ENCODE assay signal across 19 mouse cellular contexts in the genomic region with DNA sequence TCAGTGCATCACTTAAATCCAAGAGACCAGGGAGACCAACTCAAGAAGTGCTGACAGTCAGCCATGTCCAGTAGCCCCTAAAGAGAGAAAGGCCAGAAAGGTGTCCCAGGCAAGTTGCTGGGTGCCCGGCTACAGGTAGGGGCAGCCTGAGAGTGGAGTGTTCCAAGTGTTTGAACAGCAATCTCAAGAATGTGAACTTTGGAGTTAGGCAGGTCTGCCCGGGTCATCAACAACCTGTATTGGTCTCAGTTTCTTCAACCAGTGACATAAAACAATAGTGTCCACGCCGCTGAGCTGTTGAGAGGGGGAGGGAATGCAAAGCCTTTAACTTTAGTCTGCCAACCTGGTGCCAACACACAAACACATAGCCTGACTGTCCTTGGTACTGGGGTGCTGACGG. TPM values are rescaled to one million over a fixed set of nuclear protein-coding genes. Genes with fewer than 3 reads are reported as not detected.
DNase-seq lines count a peak whose midpoint lies in the region; ATAC-seq and TF ChIP-seq lines count a peak whose summit lies in the region.
"Had no signal": no experiment of that assay in that cellular context is flagged by ENCODE, and none has a peak within 500 bp of the region (broad histone marks: within the 10 kb centered on the region; RNA-seq: fewer than 3 reads in every experiment).

No protein-coding gene starts in this region.

- H3K27ac ChIP-seq in embryonic facial prominence, embryonic 10.5 days (replicated peaks) = 0 out of 2 replicates have a peak overlapping the region, but pooled peaks have one; percentile 21
- H3K27ac ChIP-seq in intestine, postnatal 0 days (ENCODE audit: low read depth, low read length) = no peak overlapping the region
- H3K27ac ChIP-seq in heart, embryonic 12.5 days (ENCODE audit: poor library complexity, severe bottlenecking) = no peak overlapping the region
- H3K27ac ChIP-seq: forebrain, embryonic 15.5 days; heart, embryonic 15.5 days; hindbrain, embryonic 10.5 days; macrophage had no signal

- H3K36me3 ChIP-seq in embryonic facial prominence, embryonic 10.5 days (replicated peaks) = no peaks in the 10 kb centered on the region
- no peaks in the 10 kb centered on the region for H3K36me3 ChIP-seq in intestine, postnatal 0 days (ENCODE audit: control insufficient read depth, insufficient read depth)
- H3K36me3 ChIP-seq in heart, embryonic 12.5 days = no peaks in the 10 kb centered on the region
- H3K36me3 ChIP-seq: forebrain, embryonic 15.5 days; heart, embryonic 15.5 days; hindbrain, embryonic 10.5 days had no signal

- H3K9ac ChIP-seq in intestine, postnatal 0 days (ENCODE audit: low read depth, low read length) = no peak overlapping the region
- H3K9ac ChIP-seq in heart, embryonic 12.5 days = no peak overlapping the region
- H3K9ac ChIP-seq: forebrain, embryonic 15.5 days; heart, embryonic 15.5 days had no signal

- H3K4me2 ChIP-seq in intestine, postnatal 0 days (replicated peaks; ENCODE audit: low read depth) = 0 out of 2 replicates have a peak overlapping the region, but pooled peaks have one; percentile 9
- no peak overlapping the region for H3K4me2 ChIP-seq in heart, embryonic 12.5 days
- H3K4me2 ChIP-seq: forebrain, embryonic 15.5 days; heart, embryonic 15.5 days; liver, embryonic 11.5 days had no signal

- peak; percentile 35 for DNase-seq in kidney, adult 18-20 months
- DNase-seq in kidney, postnatal 10 days = no peak
- no peak for DNase-seq in embryonic facial prominence, embryonic 10.5 days (ENCODE audit: low spot score)
- DNase-seq in lung, postnatal 25 days (ENCODE audit: low spot score) = peak; percentile 59
- DNase-seq in right cerebral cortex, postnatal 10 days (ENCODE audit: low spot score in 2 of 2) = no peak
- no peak for DNase-seq in embryo, embryonic 11 days
- DNase-seq: adrenal gland, postnatal 10 days; cerebellum, adult 8-10 months; layer of hippocampus, postnatal 36 days; midbrain, embryonic 14.5 days; right cerebral cortex, adult 18-20 months; thymus, postnatal 14 days had no signal

- H3K9me3 ChIP-seq in embryonic facial prominence, embryonic 10.5 days = no peaks in the 10 kb centered on the region
- H3K9me3 ChIP-seq in intestine, postnatal 0 days (ENCODE audit: control insufficient read depth) = no peaks in the 10 kb centered on the region
- H3K9me3 ChIP-seq in heart, embryonic 12.5 days (replicated peaks) = no peaks in the 10 kb centered on the region
- H3K9me3 ChIP-seq: forebrain, embryonic 15.5 days; heart, embryonic 15.5 days; hindbrain, embryonic 10.5 days had no signal

- peak; percentile 14; the same call in 1 of the 2 replicates for TF ChIP-seq CTCF in intestine, postnatal 0 days (IDR thresholded peaks at IDR 0.05; ENCODE audit: low read depth)

- H3K4me3 ChIP-seq in embryonic facial prominence, embryonic 10.5 days = no peak overlapping the region
- H3K4me3 ChIP-seq in intestine, postnatal 0 days (ENCODE audit: low read depth, low read length) = no peak overlapping the region
- H3K4me3 ChIP-seq in heart, embryonic 12.5 days = no peak overlapping the region
- H3K4me3 ChIP-seq: forebrain, embryonic 15.5 days; heart, embryonic 15.5 days; hindbrain, embryonic 10.5 days had no signal

- peak; percentile 49; the same call in 1 of the 2 replicates for ATAC-seq in intestine, postnatal 0 days
- ATAC-seq in heart, embryonic 12.5 days (ENCODE audit: insufficient number of reproducible peaks, low FRiP score) = no peak
- ATAC-seq: forebrain, embryonic 15.5 days had no signal

- 90% methylated on average over 5 of the region's 5 CpGs for WGBS in embryonic facial prominence, embryonic 10.5 days
- WGBS in intestine, postnatal 0 days = 42% methylated on average over 5 of the region's 5 CpGs
- WGBS in heart, embryonic 12.5 days = 82% methylated on average over 5 of the region's 5 CpGs

- H3K4me1 ChIP-seq in embryonic facial prominence, embryonic 10.5 days = peaks cover 47% of the 10 kb centered on the region
- peaks cover 9% of the 10 kb centered on the region; the same call in 1 of the 2 replicates for H3K4me1 ChIP-seq in intestine, postnatal 0 days (replicated peaks; ENCODE audit: control insufficient read depth, insufficient read depth, low read length)
- peaks cover 36% of the 10 kb centered on the region for H3K4me1 ChIP-seq in heart, embryonic 12.5 days (replicated peaks)

- no peaks in the 10 kb centered on the region for H3K27me3 ChIP-seq in embryonic facial prominence, embryonic 10.5 days (replicated peaks; ENCODE audit: low read depth, poor library complexity, severe bottlenecking)
- no peaks in the 10 kb centered on the region for H3K27me3 ChIP-seq in intestine, postnatal 0 days (replicated peaks; ENCODE audit: control insufficient read depth, insufficient read depth, low read length)
- no peaks in the 10 kb centered on the region for H3K27me3 ChIP-seq in heart, embryonic 12.5 days (replicated peaks)
- H3K27me3 ChIP-seq: forebrain, embryonic 15.5 days; heart, embryonic 15.5 days had no signal

RNA-seq across cellular contexts. Expression of gene Lrrc32, which starts 52.5 kb away (rescaled TPM):
- polyA plus RNA-seq in embryonic facial prominence, embryonic 10.5 days (2016; fragmentation: Nextera tagmentation; extraction: Ambion mirVana) = 3.6 and 3.7 TPM in 2 replicates
- 6.3 and 6.9 TPM in 2 replicates for polyA plus RNA-seq in intestine, postnatal 0 days (2015; fragmentation: Nextera tagmentation; extraction: Ambion mirVana)
- 7.5 TPM in 2 replicates for polyA plus RNA-seq in heart, embryonic 12.5 days (2016; fragmentation: Nextera tagmentation; extraction: Ambion mirVana)

Comparison
In these comparisons a context has a peak if more than half of its experiments do, and no peak if none do; other contexts are left out.
1. DNase-seq: peak in kidney, adult 18-20 months (single experiment) and lung, postnatal 25 days (single experiment); none in kidney, postnatal 10 days (single experiment), embryonic facial prominence, embryonic 10.5 days (single experiment), right cerebral cortex, postnatal 10 days (0 of 2) and embryo, embryonic 11 days (single experiment).